Mouse (Mus musculus) adrenal gland, adult 10 weeks (tissue): ENCODE data around the gene Dtx3l. TPM values are rescaled to one million over a fixed set of nuclear protein-coding genes. Genes with fewer than 3 reads are reported as not detected.

Experiments
- polyA plus RNA-seq: library from polyadenylated mRNA; stranded (reverse); fragments of 350-450 nt; fragmentation: Illumina TruSeq; extraction: RNeasy Lipid Tissue Mini Kit (QIAGEN cat#74804); gene quantifications from one replicate; pipeline ENCODE4 v1.2.3, GENCODE M21; 2014; ENCODE audit warnings: low read depth, low replicate concordance

The Dtx3l gene
- 21.8 TPM for polyA plus RNA-seq

GRCm38 (mm10) chr16:35938211-35939151 is at the start of gene Dtx3l, which contains the start of gene Parp9:
Dtx3l (minus strand) TSS chr16:35939151.
Parp9 (plus strand) TSS chr16:35938470.

DNA sequence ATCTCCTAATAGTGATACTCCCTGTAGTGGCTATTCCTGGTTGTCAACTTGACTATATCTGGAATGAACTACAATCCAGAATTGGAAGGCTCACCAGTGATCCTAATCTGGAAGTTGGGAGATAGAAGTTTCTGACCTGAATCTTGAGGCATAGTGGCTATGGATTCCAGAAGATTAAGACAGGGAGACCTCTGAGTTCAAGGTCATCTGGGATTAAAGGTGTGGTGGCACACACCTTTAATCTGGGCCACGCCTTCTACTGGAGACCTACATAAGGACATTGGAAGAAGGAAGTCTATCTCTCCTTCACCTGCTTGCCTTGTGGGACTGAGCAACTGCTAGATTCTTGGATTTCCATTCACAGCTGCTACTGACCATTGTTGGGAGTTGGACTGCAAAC is 39.5 kb upstream of the Dtx3l start, which contains the start of gene Kpna1:
Gene Kpna1, plus strand, starts transcription at position 301 of the 400 bp plus-strand sequence.

Other genes with a start within 250 kb of the Dtx3l start
- gene Dirc2, start 169.8 kb downstream of the Dtx3l start, polyA plus RNA-seq: 27.1 TPM
- gene Hspbap1, start 168.8 kb downstream of the Dtx3l start, polyA plus RNA-seq: 4.5 TPM
- gene Parp14, start 67.6 kb downstream of the Dtx3l start, polyA plus RNA-seq: 28.1 TPM
- gene Parp9, start 681 bp downstream of the Dtx3l start, polyA plus RNA-seq: 32.8 TPM
- 146 TPM for gene Kpna1, start 39.6 kb upstream of the Dtx3l start, polyA plus RNA-seq
- 8.2 TPM for gene Wdr5b, start 102.0 kb upstream of the Dtx3l start, polyA plus RNA-seq
- gene Fam162a, start 132.4 kb upstream of the Dtx3l start, polyA plus RNA-seq: 96.7 TPM
- gene Ccdc58, start 132.5 kb upstream of the Dtx3l start, polyA plus RNA-seq: 152 TPM
- not detected for gene Csta1, start 192.1 kb upstream of the Dtx3l start, polyA plus RNA-seq
- not detected for gene Stfa2l1, start 217.7 kb upstream of the Dtx3l start, polyA plus RNA-seq
- not detected for gene Gm5483, start 245.1 kb upstream of the Dtx3l start, polyA plus RNA-seq